Mouse (Mus musculus): ENCODE data around the gene Plod3. TPM values are rescaled to one million over a fixed set of nuclear protein-coding genes. Genes with fewer than 3 reads are reported as not detected.

The Plod3 gene
- polyA plus RNA-seq, 1 experiment: 26.1 TPM

- H3K4me3 ChIP-seq (replicated peaks; ENCODE audit: control insufficient read depth, low read depth, low read length): peak within 1 kb of the TSS; percentile 76
- 0 out of 2 replicates have a peak within 1 kb of the TSS, but pooled peaks have one; percentile 6 for H3K27ac ChIP-seq (ENCODE audit: control insufficient read depth, insufficient read depth, low read depth, low read length, poor library complexity)
- no peaks in the 10 kb centered on the region; the same call in 1 of the 2 replicates for H3K4me1 ChIP-seq (ENCODE audit: control insufficient read depth, insufficient read depth, low read length)
- TF ChIP-seq CTCF (IDR thresholded peaks at IDR 0.05; ENCODE audit: control insufficient read depth, insufficient read depth, low read length) (no peak), POLR2A (IDR thresholded peaks at IDR 0.05; ENCODE audit: borderline replicate concordance, control insufficient read depth, low read depth, low read length) (no peak)
- WGBS: under 1% methylated on average over 48 of the region's 48 CpGs
Observed at GRCm38 (mm10) chr5:137045402-137046323, 58.8 kb downstream of the Plod3 start, which contains the start of gene Ap1s1. Gene Ap1s1, minus strand, starts transcription at chr5:137046135.

Other genes starting within 250 kb of the Plod3 start
- gene Col26a1, start 103.8 kb upstream of the Plod3 start, polyA plus RNA-seq (2011; ENCODE audit: insufficient read depth, insufficient read length, low replicate concordance, missing spikeins): not detected in 2 replicates
- 1.7 and 10.7 TPM in 2 replicates for gene Ift22, start 78.9 kb upstream of the Plod3 start, polyA plus RNA-seq (2011; ENCODE audit: insufficient read depth, insufficient read length, low replicate concordance, missing spikeins)
- gene Fis1, start 33.7 kb upstream of the Plod3 start, polyA plus RNA-seq (2011; ENCODE audit: insufficient read depth, insufficient read length, low replicate concordance, missing spikeins): 179 and 211 TPM in 2 replicates
- gene Cldn15, start 20.4 kb upstream of the Plod3 start, polyA plus RNA-seq (2011; ENCODE audit: insufficient read depth, insufficient read length, low replicate concordance, missing spikeins): 14.6 and 31.1 TPM in 2 replicates
- 70.2 and 134 TPM in 2 replicates for gene Znhit1, start 1.0 kb downstream of the Plod3 start, polyA plus RNA-seq (2011; ENCODE audit: insufficient read depth, insufficient read length, low replicate concordance, missing spikeins)
- gene Vgf, start 39.4 kb downstream of the Plod3 start, polyA plus RNA-seq (2011; ENCODE audit: insufficient read depth, insufficient read length, low replicate concordance, missing spikeins): not detected in 2 replicates
- 45.8 and 71.9 TPM in 2 replicates for gene Ap1s1, start 59.1 kb downstream of the Plod3 start, polyA plus RNA-seq (2011; ENCODE audit: insufficient read depth, insufficient read length, low replicate concordance, missing spikeins)
- gene Serpine1, start 85.2 kb downstream of the Plod3 start, polyA plus RNA-seq (2011; ENCODE audit: insufficient read depth, insufficient read length, low replicate concordance, missing spikeins): 0.95 and 3.1 TPM in 2 replicates
- 25.2 and 31.3 TPM in 2 replicates for gene Trim56, start 129.2 kb downstream of the Plod3 start, polyA plus RNA-seq (2011; ENCODE audit: insufficient read depth, insufficient read length, low replicate concordance, missing spikeins)
- gene Muc3, start 162.3 kb downstream of the Plod3 start, polyA plus RNA-seq (2011; ENCODE audit: insufficient read depth, insufficient read length, low replicate concordance, missing spikeins): not detected in 2 replicates
- gene Muc3a, start 225.4 kb downstream of the Plod3 start, polyA plus RNA-seq (2011; ENCODE audit: insufficient read depth, insufficient read length, low replicate concordance, missing spikeins): 6.0 and 9.9 TPM in 2 replicates